Mouse (Mus musculus) gastrocnemius, adult 2 months (tissue): ENCODE measurements around the gene Ccnd3. TPM values are rescaled to one million over a fixed set of nuclear protein-coding genes. Genes with fewer than 3 reads are reported as not detected.

Experiments
- DNase-seq: peaks from one replicate; pipeline ENCODE4 v3.0.0; 2022
- H3K27ac ChIP-seq: fragments of 200-600 bp; 2 replicates; pipeline ENCODE4 v1.8.1; 2022; ENCODE audit warnings: mild to moderate bottlenecking
- H3K4me3 ChIP-seq: fragments of 200-600 bp; 2 replicates; pipeline ENCODE4 v1.8.1; 2022; ENCODE audit warnings: mild to moderate bottlenecking, moderate library complexity
- CTCF ChIP-seq: fragments of 200-600 bp; IDR thresholded peaks from 2 replicates; pipeline ENCODE4 v1.8.1; 2022; ENCODE audit warnings: antibody characterized with exemption, mild to moderate bottlenecking, moderate library complexity
- intact Hi-C: fragments of 180-260 bp; cut with DNase I; formaldehyde crosslinking; loops from one replicate; pipeline ENCODE4 v1.15.1; 2025
- total RNA-seq, 2 experiments: library from RNA; stranded (reverse); gene quantifications; 2 replicates each; pipeline ENCODE4 v1.2.3; 2021

The Ccnd3 gene
- total RNA-seq, 2 experiments from 2014 or later: 18.7 to 25.8 TPM

DNA sequence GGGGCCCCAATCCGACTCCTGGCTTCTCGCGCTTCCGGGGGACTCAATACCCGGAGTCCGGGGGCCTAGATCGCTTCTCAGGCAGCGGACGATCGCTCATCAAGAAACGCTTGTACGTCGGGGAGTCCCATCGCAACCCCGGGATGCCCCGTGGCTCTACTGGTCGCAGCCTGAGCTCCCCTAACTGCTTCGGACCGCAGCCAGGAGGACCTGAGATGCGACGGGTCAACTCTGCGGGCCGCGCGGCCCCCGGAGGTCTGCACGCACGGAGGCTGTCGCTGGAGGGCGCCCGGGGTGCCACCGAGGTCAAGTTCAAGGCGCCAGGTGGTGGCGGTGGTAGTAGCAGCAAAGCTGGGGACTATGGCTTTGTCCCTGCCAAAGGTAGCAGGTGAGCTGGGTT lies 36.4 kb upstream of the Ccnd3 start:
- H3K27ac ChIP-seq: peak overlapping the region; percentile 24; the same call in 1 of the 2 replicates
- intact Hi-C loops: no loop called here
- peak; percentile 17; the same call in 1 of the 2 replicates for TF ChIP-seq CTCF
- peak overlapping the region; percentile 64 for H3K4me3 ChIP-seq
- peak; percentile 45 for DNase-seq

GRCm38 (mm10) chr17:47469642-47470041 lies 35.2 kb upstream of the Ccnd3 start:
- TF ChIP-seq CTCF: no peak
- Histone ChIP-seq H3K4me3 (no peak overlapping the region), H3K27ac (no peak overlapping the region)
- intact Hi-C loops: no loop called here
- DNase-seq: no peak

DNA sequence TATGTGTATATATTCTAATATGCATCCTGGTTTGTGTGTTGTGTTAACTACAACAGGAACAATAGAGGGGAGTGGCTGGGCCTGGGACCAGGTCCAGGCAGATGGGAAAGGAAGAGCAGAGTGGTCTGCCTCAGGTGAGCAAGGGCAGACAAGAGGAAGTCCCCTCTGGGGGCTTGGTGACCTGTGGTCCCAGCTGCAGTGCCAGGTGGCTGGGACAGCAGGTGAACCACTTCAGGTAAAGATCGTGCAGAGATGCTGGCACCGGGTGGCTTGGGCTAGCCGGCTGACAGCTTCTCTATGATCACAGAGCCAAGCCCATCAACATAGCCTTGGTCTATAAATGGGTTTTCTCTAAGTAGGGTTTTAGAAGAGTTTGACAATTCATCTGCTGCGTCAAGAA lies 34.7 kb upstream of the Ccnd3 start:
- DNase-seq: no peak
- no peak for TF ChIP-seq CTCF
- intact Hi-C loops: no loop called here
- Histone ChIP-seq H3K4me3 (no peak overlapping the region), H3K27ac (no peak overlapping the region)

DNA sequence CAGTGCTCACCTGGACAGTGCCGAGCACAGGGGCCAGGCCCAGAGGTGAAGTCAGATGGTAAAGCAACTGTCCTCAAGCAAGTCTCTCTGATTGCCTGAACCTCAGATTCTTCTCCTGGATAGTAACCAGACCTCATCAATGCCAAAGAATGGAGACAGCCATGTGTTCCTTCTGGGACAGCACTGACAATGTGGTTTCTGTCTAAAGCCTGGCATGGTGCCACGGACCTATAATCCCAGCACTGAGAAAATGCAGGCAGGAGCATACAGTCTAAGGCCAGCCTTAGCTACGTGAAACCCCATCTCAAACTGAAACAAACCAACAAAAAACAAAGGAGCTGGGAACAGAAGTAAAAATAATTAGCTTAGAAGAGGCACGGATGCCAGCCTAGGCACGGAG lies 34.2 kb upstream of the Ccnd3 start:
- intact Hi-C loops: no loop called here
- Histone ChIP-seq H3K4me3 (no peak overlapping the region), H3K27ac (no peak overlapping the region)
- TF ChIP-seq CTCF: no peak
- no peak for DNase-seq

GRCm38 (mm10) chr17:47472435-47473350 lies 32.2 kb upstream of the Ccnd3 start:
- DNase-seq: peak; percentile 48
- intact Hi-C loops: no loop called here
- no peak overlapping the region for H3K4me3 ChIP-seq
- TF ChIP-seq CTCF: no peak
- peak overlapping the region; percentile 44 for H3K27ac ChIP-seq

- DNase-seq: peak; percentile 71
- no peak overlapping the region for H3K4me3 ChIP-seq
- peak; percentile 88 for TF ChIP-seq CTCF
- no peak overlapping the region for H3K27ac ChIP-seq
- intact Hi-C loops: no loop called here
These were observed 31.3 kb upstream of the Ccnd3 start for GRCm38 (mm10) chr17:47473434-47473974.

DNA sequence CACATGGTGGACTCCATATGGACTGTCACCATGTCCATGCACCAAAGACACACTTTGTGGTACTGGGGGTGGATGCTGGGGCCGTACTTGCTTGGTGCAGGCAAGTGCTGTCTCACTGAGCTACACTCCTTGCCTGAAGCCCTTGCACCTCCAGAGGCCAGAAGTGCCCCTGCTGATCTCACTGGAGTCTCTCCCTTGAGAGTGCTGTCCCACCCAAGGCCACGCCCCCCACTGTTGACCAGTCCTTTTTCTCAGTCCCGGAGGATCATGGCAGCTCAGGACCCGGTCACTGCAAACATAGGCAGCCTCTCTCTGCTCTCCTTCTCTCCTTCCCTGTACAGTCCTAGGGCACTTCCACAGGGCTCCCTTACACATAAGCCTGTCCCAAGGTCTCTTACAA lies 30.6 kb upstream of the Ccnd3 start:
- Histone ChIP-seq H3K4me3 (no peak overlapping the region), H3K27ac (no peak overlapping the region)
- no peak for TF ChIP-seq CTCF
- no peak for DNase-seq
- intact Hi-C loops: no loop called here

GRCm38 (mm10) chr17:47475181-47475580 lies 29.7 kb upstream of the Ccnd3 start:
- intact Hi-C loops: no loop called here
- DNase-seq: no peak
- no peak overlapping the region for H3K4me3 ChIP-seq
- H3K27ac ChIP-seq: no peak overlapping the region
- TF ChIP-seq CTCF: no peak

GRCm38 (mm10) chr17:47475714-47476113 lies 29.1 kb upstream of the Ccnd3 start:
- intact Hi-C loops: no loop called here
- H3K27ac ChIP-seq: no peak overlapping the region

DNA sequence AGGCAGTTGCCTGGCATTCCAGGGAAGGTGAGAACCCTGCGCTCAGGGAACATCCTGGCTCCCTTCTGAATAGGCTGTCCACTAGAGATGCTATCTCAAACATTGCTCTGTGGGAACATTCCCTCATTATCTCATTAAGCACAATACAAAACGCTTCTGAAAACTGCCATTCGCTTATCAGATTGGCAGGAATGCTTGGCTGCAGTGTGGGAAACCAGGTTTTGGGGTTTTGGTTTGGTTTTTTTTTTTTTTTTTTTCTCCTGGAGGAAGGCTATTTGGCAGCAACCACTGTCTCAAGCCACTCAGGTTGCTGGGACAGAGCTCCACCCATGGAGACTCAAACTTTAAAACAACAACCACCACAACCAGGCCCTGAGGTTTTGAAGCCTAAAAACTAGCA lies 25.0 kb upstream of the Ccnd3 start:
- intact Hi-C loops: loop anchor here (5.0 kb wide), 1 partner anchor 93 kb away; the partner anchor contains the start of gene Guca1b
- no peak overlapping the region for H3K27ac ChIP-seq
- no peak for DNase-seq
- no peak for TF ChIP-seq CTCF
- no peak overlapping the region for H3K4me3 ChIP-seq

More at GRCm38 (mm10) chr17:47475714-47476113, 29.1 kb upstream of the Ccnd3 start:
- peak; percentile 29 for TF ChIP-seq CTCF
- no peak for DNase-seq
- no peak overlapping the region for H3K4me3 ChIP-seq

GRCm38 (mm10) chr17:47482401-47482800 lies 22.4 kb upstream of the Ccnd3 start:
- peak; percentile 75 for DNase-seq
- intact Hi-C loops: loop anchor here (2.0 to 5.0 kb wide), 2 partner anchors 74 to 95 kb away; partner anchors contain the start of gene Guca1b
- Histone ChIP-seq H3K27ac (no peak overlapping the region), H3K4me3 (no peak overlapping the region)
- peak; percentile 80 for TF ChIP-seq CTCF

- TF ChIP-seq CTCF: no peak
- Histone ChIP-seq H3K27ac (no peak overlapping the region), H3K4me3 (no peak overlapping the region)
- intact Hi-C loops: loop anchor here (5.0 kb wide), 1 partner anchor 97 kb away; the partner anchor contains the start of gene Guca1b
- no peak for DNase-seq
These were observed 20.5 kb upstream of the Ccnd3 start for GRCm38 (mm10) chr17:47484241-47484921.

DNA sequence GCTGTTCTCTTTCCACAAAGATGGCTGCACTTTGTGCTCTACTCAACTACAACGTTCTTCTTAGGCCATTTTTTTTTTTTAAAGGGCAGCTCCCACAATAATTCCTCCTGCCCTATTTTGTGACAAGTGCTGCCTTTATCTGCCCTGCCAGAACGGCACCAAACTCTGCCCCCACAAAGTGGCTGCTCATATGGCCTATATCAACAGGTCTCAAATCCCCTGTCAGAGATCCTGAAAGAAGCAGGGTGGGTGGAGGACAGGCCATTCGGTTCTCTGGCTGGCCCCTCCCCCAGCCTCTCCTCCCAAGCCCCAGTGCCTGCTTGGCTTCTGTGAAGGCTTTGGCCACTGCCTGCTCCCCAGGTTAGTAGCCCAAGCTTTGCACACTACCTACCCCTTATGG lies 19.9 kb upstream of the Ccnd3 start:
- no peak for DNase-seq
- TF ChIP-seq CTCF: no peak
- Histone ChIP-seq H3K27ac (no peak overlapping the region), H3K4me3 (no peak overlapping the region)
- intact Hi-C loops: loop anchor here (5.0 kb wide), 1 partner anchor 98 kb away; the partner anchor contains the start of gene Guca1b
